Mouse (Mus musculus) intestine, embryonic 15.5 days (tissue): ENCODE measurements around the gene Clnk. TPM values are rescaled to one million over a fixed set of nuclear protein-coding genes. Genes with fewer than 3 reads are reported as not detected.
"Not testable (repeated sequence)": the region's sequence is repeated elsewhere in the genome, so short reads cannot be mapped to it uniquely, and the experiment has no call there.

ENCODE experiments used
- ATAC-seq: fragments of 200-750 bp; cut with Nextera tagmentation; 2 replicates; pipeline ENCODE4 v1.8.0; 2017; ENCODE audit warnings: moderate TSS enrichment, moderate library complexity
- H3K27ac ChIP-seq: fragments of 300-500 bp; sonication (generic); 2 replicates; pipeline ENCODE4 v1.5.1; 2015; ENCODE audit warnings: mild to moderate bottlenecking, inconsistent platforms
- H3K27me3 ChIP-seq: fragments of 300-500 bp; sonication (generic); replicated peaks from 2 replicates; pipeline ENCODE4 v1.6.1; 2015; ENCODE audit warnings: inconsistent platforms
- H3K36me3 ChIP-seq: fragments of 300-500 bp; sonication (generic); 2 replicates; pipeline ENCODE4 v1.6.1; 2015; ENCODE audit warnings: inconsistent platforms
- H3K4me1 ChIP-seq: fragments of 300-500 bp; sonication (generic); replicated peaks from 2 replicates; pipeline ENCODE4 v1.6.1; 2015; ENCODE audit warnings: inconsistent platforms
- H3K4me2 ChIP-seq: fragments of 300-500 bp; sonication (generic); replicated peaks from 2 replicates; pipeline ENCODE4 v1.6.1; 2015; ENCODE audit warnings: mild to moderate bottlenecking, inconsistent platforms
- H3K4me3 ChIP-seq: fragments of 300-500 bp; sonication (generic); replicated peaks from 2 replicates; pipeline ENCODE4 v1.5.1; 2015; ENCODE audit warnings: inconsistent platforms
- H3K9ac ChIP-seq: fragments of 300-500 bp; sonication (generic); 2 replicates; pipeline ENCODE4 v1.6.1; 2015; ENCODE audit warnings: inconsistent platforms
- H3K9me3 ChIP-seq: fragments of 300-500 bp; sonication (generic); 2 replicates; pipeline ENCODE4 v1.6.1; 2016; ENCODE audit warnings: inconsistent platforms
- WGBS: fragments of 180-500 bp; shearing (Covaris S2); methylation state at CpG from one replicate; pipeline ENCODE4 v1.1.7; 2015; 5-methylcytosine and 5-hydroxymethylcytosine counted together
- polyA plus RNA-seq: library from polyadenylated mRNA; unstranded; fragments of >200 nt; fragmentation: Nextera tagmentation; extraction: Ambion mirVana; gene quantifications from 2 replicates; pipeline ENCODE4 v1.2.1, GENCODE M21; 2015

Gene Clnk
- polyA plus RNA-seq: 0.54 and 0.57 TPM in 2 replicates

DNA sequence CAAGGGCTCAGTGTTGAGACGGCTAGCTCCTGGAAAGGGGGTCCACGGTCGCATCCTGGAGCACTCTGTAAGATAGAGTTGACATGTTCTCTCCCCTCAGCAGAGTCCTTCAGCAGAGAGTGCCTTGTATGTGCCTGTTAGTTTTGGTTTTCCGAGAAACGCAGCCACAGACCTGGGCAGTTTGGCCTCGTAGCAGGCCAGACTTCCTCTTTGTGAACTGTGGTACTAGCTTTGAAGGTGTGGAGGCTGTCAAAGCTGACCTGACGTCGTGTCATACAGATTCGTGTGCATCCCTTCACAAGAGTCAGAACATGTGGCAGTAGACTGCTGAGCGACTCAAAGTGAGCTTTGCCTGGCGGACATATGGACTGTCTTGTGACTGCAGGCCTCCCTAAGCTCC lies at the start of gene Clnk:
Gene Clnk, minus strand, starts transcription at position 191 of the 400 bp plus-strand sequence.
- H3K4me3 ChIP-seq: no peak within 1 kb of the TSS
- 86% methylated on average over 11 of the region's 11 CpGs for WGBS
- no peak for ATAC-seq

DNA sequence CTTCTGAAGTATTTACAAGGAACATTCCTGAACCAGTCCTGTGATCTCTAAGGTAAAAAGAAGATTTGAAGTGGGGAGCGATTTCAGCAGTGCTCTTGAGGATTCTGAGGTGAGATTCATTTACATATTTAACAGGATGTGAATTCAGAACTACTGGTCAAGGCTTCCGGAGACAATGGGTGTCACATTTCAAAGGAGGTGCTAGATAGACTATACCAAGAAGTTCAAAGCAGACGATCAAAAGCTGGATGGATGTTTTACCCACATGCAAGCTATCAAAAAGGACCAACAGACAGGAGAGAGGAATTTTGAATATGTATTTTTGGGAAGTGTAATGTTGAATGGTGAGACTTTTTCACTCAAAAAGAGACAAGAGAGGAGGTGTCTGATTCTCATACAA lies 28.7 kb upstream of the Clnk start:
- Histone ChIP-seq H3K9me3 (no peaks in the 10 kb centered on the region), H3K27ac (no peak overlapping the region), H3K4me3 (no peak overlapping the region), H3K36me3 (no peaks in the 10 kb centered on the region), H3K4me2 (no peak overlapping the region), H3K27me3 (no peaks in the 10 kb centered on the region), H3K9ac (no peak overlapping the region), H3K4me1 (no peaks in the 10 kb centered on the region)
- WGBS: 46% methylated on average over 3 of the region's 3 CpGs
- ATAC-seq: no peak

More for the DNA sequence above, at the start of gene Clnk:
- Histone ChIP-seq H3K9me3 (no peaks in the 10 kb centered on the region), H3K4me1 (no peaks in the 10 kb centered on the region; the same call in 1 of the 2 replicates), H3K27me3 (no peaks in the 10 kb centered on the region), H3K36me3 (no peaks in the 10 kb centered on the region), H3K4me2 (no peak within 1 kb of the TSS), H3K27ac (no peak within 1 kb of the TSS), H3K9ac (no peak within 1 kb of the TSS)

DNA sequence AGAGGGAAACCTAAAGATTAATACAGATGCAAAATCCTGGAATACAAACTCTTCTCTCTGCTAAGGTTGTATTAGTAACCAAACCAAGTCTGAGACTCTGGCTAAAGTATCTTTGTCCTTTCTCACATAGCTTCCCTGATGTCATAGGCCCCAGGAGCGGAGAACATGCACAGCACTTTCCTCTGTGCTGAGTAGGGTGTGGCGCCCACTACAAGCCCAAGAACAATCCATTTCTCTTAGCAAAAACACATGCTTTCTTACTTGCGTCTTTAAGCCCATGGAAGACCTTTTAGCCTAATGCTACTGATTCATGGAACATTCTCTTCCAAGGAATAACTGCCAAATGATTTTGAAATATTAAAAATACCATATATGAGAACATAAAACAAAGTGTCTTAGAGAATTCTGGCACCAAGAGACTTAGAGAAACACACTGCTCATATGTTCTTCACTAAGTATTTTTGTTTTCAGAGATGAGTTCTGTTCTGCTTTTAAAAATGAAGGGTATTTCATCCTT lies 28.0 kb upstream of the Clnk start:
- no peaks in the 10 kb centered on the region for H3K27me3 ChIP-seq
- H3K36me3 ChIP-seq: no peaks in the 10 kb centered on the region
- WGBS: 89% methylated on average over 3 of the region's 3 CpGs
- H3K4me2 ChIP-seq: no peak overlapping the region
- no peaks in the 10 kb centered on the region for H3K9me3 ChIP-seq
- H3K9ac ChIP-seq: no peak overlapping the region
- ATAC-seq: no peak
- no peaks in the 10 kb centered on the region for H3K4me1 ChIP-seq
- no peak overlapping the region for H3K27ac ChIP-seq
- no peak overlapping the region for H3K4me3 ChIP-seq

DNA sequence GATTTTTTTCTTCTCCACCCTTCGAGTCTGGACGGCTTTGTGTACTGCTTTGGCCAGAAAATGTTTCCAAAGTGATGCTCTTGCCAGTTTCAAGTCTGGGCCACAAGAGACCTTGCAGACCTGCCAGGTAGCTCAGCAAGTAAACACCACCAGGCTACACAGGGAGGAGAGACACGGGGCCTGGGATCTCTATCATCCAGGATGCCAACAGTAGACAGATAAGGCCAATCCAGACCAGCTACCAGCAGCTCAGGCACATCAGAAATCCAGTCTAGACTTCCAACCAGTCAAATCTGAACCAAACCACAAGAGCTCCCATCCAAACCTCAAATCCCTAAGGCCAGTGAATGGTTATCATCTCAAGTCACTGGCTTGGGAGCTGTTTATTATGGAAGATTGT lies 26.3 kb upstream of the Clnk start:
- Histone ChIP-seq H3K4me1 (0 out of 2 replicates have a peak, but pooled peaks cover 2% of the 10 kb centered on the region), H3K9ac (no peak overlapping the region), H3K4me3 (no peak overlapping the region), H3K27ac (no peak overlapping the region), H3K36me3 (no peaks in the 10 kb centered on the region), H3K27me3 (no peaks in the 10 kb centered on the region), H3K9me3 (no peaks in the 10 kb centered on the region), H3K4me2 (no peak overlapping the region)
- 66% methylated on average over 3 of the region's 3 CpGs for WGBS
- no peak for ATAC-seq

DNA sequence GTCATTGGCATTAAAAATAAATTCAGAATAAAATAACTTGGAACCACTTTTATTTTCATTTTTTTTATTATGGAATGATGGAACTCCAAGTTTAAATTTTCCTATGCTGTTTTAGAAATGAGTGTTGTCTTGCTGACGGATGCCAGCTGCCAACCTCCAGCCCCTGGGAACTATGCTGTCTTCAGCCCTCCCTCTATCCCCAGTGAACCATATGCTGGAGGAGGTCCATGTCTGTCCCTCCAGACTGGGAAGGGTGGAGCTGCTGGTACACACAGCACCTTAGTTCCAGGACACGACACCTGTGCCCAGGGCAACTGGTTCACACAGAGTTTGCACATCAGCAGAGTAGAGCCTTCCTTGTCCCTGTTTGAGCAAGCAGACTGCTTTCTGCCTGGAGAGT lies 22.4 kb upstream of the Clnk start:
- Histone ChIP-seq H3K4me1 (0 out of 2 replicates have a peak, but pooled peaks cover 2% of the 10 kb centered on the region), H3K36me3 (no peaks in the 10 kb centered on the region), H3K4me3 (no peak overlapping the region), H3K4me2 (no peak overlapping the region), H3K27ac (no peak overlapping the region), H3K9ac (no peak overlapping the region), H3K9me3 (no peaks in the 10 kb centered on the region), H3K27me3 (no peaks in the 10 kb centered on the region)
- WGBS: 61% methylated on average over 2 of the region's 2 CpGs
- peak; percentile 76 for ATAC-seq

DNA sequence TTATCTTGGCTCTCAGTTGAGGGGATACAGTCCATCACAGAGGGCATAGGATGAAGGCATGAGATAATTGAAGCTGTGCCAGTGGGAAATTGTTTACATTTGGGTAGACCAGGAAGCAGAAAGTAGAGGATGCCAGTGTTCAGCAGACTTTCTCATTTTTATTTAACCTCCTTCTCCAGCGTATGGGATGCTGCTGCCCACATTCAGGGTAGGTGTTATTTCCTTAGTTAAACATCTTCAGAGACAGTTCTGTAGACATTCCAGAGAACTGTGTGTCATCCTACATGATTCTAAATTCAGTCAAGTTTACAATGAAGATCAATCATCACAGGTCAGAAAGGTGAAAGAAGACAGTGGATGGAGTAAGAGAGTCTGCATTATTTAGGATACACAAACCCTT lies 12.0 kb upstream of the Clnk start:
- no peak for ATAC-seq
- no peaks in the 10 kb centered on the region for H3K4me1 ChIP-seq
- no peaks in the 10 kb centered on the region for H3K27me3 ChIP-seq
- no peak overlapping the region for H3K4me3 ChIP-seq
- H3K27ac ChIP-seq: no peak overlapping the region
- H3K36me3 ChIP-seq: no peaks in the 10 kb centered on the region
- no peak overlapping the region for H3K9ac ChIP-seq
- 91% methylated on average over 1 of the region's 1 CpGs for WGBS
- no peaks in the 10 kb centered on the region for H3K9me3 ChIP-seq
- no peak overlapping the region for H3K4me2 ChIP-seq

DNA sequence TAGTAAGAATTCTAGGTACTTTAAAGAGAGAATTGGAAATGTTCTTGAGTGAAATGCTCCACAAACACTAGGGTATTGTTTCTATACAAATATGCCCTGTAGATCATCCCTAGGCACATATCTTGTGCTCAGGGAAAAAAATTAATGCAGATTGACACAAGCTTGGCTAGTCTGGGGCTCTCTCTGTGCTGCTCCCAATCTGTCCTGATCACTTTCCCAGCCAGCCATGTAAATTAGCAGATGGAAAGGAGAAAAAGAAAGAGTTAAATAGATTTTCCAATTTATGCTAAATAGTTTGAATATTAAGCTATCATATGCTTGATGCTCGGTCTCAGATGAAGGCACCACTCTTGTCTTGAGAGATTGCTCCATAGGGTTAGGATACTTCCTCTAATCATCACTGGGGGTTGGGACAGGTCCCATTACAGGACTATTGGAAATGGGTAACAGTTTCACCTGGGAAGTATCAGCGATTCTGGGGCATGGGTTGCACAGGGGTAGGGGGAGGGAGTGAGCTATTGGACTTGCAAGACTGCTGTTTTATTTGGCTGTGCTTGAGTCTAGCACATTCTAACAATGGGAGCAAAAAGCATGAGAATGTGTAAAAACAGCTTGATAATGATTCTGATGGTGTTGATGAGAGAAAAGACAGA lies 10.1 kb upstream of the Clnk start:
- H3K9ac ChIP-seq: no peak overlapping the region
- H3K9me3 ChIP-seq: no peaks in the 10 kb centered on the region
- WGBS: 89% methylated on average over 2 of the region's 2 CpGs
- H3K4me3 ChIP-seq: no peak overlapping the region
- no peaks in the 10 kb centered on the region for H3K36me3 ChIP-seq
- H3K27me3 ChIP-seq: no peaks in the 10 kb centered on the region
- H3K27ac ChIP-seq: no peak overlapping the region
- no peaks in the 10 kb centered on the region; the same call in 1 of the 2 replicates for H3K4me1 ChIP-seq
- no peak overlapping the region for H3K4me2 ChIP-seq
- no peak for ATAC-seq

DNA sequence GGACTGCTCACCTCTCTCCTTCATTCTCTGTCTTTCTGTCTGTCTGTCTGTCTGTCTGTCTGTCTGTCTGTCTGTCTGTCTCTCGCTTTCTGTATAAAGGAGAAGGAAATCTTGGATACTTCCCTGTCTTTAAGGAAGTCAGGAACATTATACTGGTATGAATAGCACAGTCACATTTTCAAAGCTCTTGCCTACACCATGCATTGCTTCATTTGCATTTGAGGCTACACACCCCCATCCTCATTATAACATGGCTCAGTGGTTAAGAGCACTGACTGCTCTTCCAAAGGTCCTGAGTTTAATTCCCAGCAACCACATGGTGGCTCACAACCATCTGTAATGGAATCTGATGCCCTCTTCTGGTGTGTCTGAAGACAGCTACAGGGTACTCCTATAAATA lies 6.0 kb upstream of the Clnk start:
- peak overlapping the region; percentile 22; the same call in 1 of the 2 replicates for H3K27ac ChIP-seq
- not testable (repeated sequence) for H3K36me3 ChIP-seq, H3K9me3 ChIP-seq, H3K4me1 ChIP-seq, H3K27me3 ChIP-seq, H3K4me2 ChIP-seq, H3K9ac ChIP-seq, H3K4me3 ChIP-seq, ATAC-seq
- WGBS: 100% methylated on average over 1 of the region's 1 CpGs

DNA sequence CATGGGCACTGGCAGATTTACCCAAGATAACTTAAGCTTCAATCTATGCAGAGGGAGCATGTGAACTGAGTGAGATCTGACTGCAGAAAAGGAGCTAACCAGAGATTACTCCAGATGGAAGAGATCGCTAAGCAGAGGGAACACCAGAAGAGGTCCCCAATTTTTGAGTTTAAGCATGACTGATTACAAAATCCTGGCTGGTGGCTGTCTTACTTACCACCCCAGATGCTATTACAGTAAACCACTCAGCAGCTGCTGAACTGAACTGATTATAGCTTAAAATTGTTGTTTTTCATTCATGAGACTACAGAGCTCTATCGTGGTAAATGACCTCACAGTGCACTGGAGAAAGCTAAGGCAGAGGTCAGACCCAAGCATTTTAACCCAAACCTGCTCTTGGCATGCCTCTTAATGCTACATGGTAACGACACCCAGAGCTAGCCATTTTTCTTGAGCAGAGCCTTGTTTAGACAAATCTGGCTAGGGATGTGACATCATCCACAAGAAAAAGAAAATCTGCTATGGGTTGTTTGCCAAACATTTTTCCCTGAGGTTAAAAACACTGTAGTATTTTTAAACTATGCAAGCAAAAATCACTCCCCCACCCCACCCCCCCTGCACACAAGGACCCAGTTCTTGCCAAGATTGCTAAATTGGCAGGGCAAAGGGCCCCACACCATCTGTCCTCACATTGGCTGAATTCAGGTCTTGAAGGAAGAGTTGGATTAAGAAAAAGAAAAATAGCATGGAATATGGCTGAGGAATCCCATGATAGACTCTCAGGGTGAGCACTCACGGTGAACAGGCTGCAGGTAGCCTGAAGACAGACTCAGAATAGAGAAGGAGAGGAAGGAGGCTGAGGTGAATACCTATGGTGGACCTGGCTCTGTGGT lies 5.4 kb upstream of the Clnk start:
- Histone ChIP-seq H3K27ac (peak overlapping the region; percentile 22; the same call in 1 of the 2 replicates), H3K9ac (no peak overlapping the region), H3K4me3 (no peak overlapping the region), H3K36me3 (no peaks in the 10 kb centered on the region), H3K27me3 (no peaks in the 10 kb centered on the region), H3K4me2 (no peak overlapping the region), H3K4me1 (no peaks in the 10 kb centered on the region; the same call in 1 of the 2 replicates), H3K9me3 (no peaks in the 10 kb centered on the region)
- WGBS: 48% methylated on average over 4 of the region's 4 CpGs
- ATAC-seq: peak; percentile 71

DNA sequence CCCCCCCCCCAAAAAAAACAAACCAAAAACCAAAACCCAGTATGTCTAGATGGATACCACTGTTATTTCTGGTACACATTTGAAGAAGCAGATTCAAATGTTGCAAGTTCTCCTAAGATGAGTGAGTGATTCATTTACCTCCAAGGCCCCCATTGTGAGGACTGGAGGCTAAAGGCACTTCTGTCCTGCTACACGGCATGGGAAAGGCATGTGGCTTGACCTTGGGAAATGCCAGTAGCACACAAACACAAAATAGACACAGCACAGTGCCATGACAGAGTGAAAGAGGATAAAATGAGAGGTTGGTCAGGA lies 4.8 kb upstream of the Clnk start:
- no peak overlapping the region for H3K4me2 ChIP-seq
- H3K27ac ChIP-seq: 0 out of 2 replicates have a peak overlapping the region, but pooled peaks have one; percentile 22
- H3K4me1 ChIP-seq: no peaks in the 10 kb centered on the region; the same call in 1 of the 2 replicates
- H3K36me3 ChIP-seq: no peaks in the 10 kb centered on the region
- peak; percentile 11; the same call in 1 of the 2 replicates for ATAC-seq
- H3K9me3 ChIP-seq: no peaks in the 10 kb centered on the region
- H3K9ac ChIP-seq: no peak overlapping the region
- no peak overlapping the region for H3K4me3 ChIP-seq
- WGBS: 47% methylated on average over 1 of the region's 1 CpGs
- H3K27me3 ChIP-seq: no peaks in the 10 kb centered on the region

DNA sequence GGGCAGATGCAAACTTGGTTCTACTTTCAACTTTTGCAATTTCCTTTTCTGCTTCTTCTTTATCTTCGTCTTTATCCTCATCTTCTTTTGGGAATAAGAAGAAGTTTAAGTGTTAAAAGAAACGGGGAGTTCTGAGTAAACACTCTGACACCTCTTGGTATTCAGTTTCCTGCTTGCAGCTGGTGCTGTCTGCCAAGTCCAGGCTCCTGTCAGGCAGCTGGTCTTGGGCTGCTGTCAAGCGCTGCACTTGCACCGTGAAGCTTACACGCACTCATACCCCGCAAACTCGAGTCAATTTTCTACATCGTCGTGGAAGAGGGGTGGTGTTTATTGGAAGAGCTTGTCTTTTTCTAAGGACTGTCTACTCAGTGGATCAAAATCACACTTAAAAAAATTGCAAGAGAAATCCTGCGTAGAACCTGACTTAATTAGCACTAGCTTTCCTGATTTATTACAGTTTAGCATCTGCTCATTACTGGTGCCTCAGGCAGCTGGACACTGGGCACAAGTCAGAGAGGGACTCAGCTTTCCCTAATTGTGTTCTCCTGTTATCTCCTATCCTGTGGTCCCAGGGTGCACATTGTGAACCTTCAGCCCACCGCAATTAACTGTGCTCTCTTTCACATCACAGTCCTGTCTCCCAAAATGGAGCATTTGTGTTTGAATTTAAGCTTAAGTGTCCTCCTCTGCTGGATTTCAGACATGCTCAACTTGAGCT lies 3.5 kb upstream of the Clnk start:
- ATAC-seq: no peak
- H3K4me3 ChIP-seq: no peak overlapping the region
- no peaks in the 10 kb centered on the region; the same call in 1 of the 2 replicates for H3K4me1 ChIP-seq
- whole genome bisulfite sequencing: 34% methylated on average over 11 of the region's 11 CpGs
- no peaks in the 10 kb centered on the region for H3K27me3 ChIP-seq
- H3K27ac ChIP-seq: no peak overlapping the region
- H3K4me2 ChIP-seq: no peak overlapping the region
- no peaks in the 10 kb centered on the region for H3K36me3 ChIP-seq
- H3K9ac ChIP-seq: no peak overlapping the region
- H3K9me3 ChIP-seq: no peaks in the 10 kb centered on the region

DNA sequence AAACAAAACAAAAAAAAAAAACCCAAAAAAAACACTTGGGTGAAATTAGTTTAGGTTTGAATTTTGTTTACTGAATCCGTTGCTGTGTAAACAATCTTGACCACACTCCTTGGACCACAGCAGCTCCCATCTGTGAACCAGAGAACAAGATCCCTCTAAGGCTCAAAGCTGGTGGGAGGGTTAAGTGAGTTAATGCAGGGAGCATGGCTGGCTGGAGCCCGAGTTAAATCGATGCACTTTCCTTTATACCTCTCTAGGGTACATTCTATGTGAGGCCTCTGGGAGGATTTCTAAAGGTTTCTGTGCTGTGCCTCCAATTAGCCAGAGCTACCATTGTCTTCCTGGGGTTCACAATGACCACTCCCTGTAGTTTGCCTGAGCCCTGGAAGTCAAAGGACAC lies 1.2 kb downstream of the Clnk start:
- no peaks in the 10 kb centered on the region for H3K27me3 ChIP-seq
- 49% methylated on average over 3 of the region's 3 CpGs for WGBS
- 0 out of 2 replicates have a peak, but pooled peaks have one; percentile 17 for ATAC-seq

More for the DNA sequence above, 1.2 kb downstream of the Clnk start:
- Histone ChIP-seq H3K9me3 (no peaks in the 10 kb centered on the region), H3K36me3 (no peaks in the 10 kb centered on the region), H3K27ac (no peak overlapping the region), H3K4me2 (no peak overlapping the region), H3K4me3 (no peak overlapping the region), H3K9ac (no peak overlapping the region), H3K4me1 (no peaks in the 10 kb centered on the region)
